28 mouse cellular contexts compared by ENCODE assay signal in the genomic region with DNA sequence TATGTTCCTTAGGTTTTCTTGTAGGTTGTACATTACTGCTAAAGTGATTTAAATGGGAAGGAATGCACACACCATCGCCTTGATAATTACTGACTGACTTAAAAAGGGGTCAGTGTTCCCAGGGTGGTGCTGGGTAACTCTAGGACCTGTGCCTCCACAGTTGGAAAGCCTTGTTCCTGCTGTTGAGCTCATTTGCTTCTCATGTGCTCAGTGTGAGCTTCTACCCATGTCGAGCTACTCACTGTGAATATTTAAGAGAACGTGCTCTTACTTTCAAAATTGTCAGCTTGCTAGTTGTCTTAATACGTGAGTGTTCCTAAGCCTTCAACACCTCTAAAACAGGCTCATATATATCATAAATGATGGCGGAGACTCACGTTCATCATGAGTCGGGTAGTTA.
"Had no signal": no experiment of that assay in that cellular context is flagged by ENCODE, and none has a peak within 500 bp of the region (broad histone marks: within the 10 kb centered on the region; RNA-seq: fewer than 3 reads in every experiment).

No protein-coding gene starts in this region.

- H3K36me3 ChIP-seq: heart, embryonic 15.5 days; liver, embryonic 13.5 days had no signal

- H3K9me3 ChIP-seq: heart, embryonic 13.5 days; heart, embryonic 15.5 days; hindbrain, embryonic 13.5 days; hindbrain, embryonic 15.5 days; kidney, embryonic 15.5 days; limb, embryonic 10.5 days; limb, embryonic 12.5 days; liver, embryonic 13.5 days; liver, embryonic 15.5 days had no signal

- DNase-seq: gastrocnemius, postnatal 14 days; gastrocnemius, postnatal 36 days; heart, adult 11 months; heart, adult 2 months; heart, postnatal 14 days; heart, postnatal 36 days; kidney, adult 11 months; kidney, adult 2 months; kidney, adult 9 months; kidney, postnatal 25 days; kidney, postnatal 4 days; liver; liver, embryonic 13.5 days; liver, postnatal 0 days had no signal

- H3K27me3 ChIP-seq: heart, embryonic 13.5 days; heart, embryonic 15.5 days; hindbrain, embryonic 13.5 days; hindbrain, embryonic 15.5 days; kidney, embryonic 15.5 days; limb, embryonic 12.5 days; liver, embryonic 13.5 days; liver, embryonic 15.5 days had no signal

- ATAC-seq: hindbrain, postnatal 0 days; intestine, embryonic 16.5 days; liver, postnatal 0 days had no signal

- H3K4me3 ChIP-seq: heart, adult 2 months; heart, embryonic 13.5 days; heart, embryonic 15.5 days; hindbrain, embryonic 13.5 days; hindbrain, embryonic 15.5 days; kidney, embryonic 15.5 days; left cerebral cortex, adult 2 months; limb, embryonic 10.5 days; limb, embryonic 12.5 days; liver, embryonic 13.5 days; liver, embryonic 15.5 days had no signal

- H3K4me2 ChIP-seq: heart, embryonic 11.5 days; heart, embryonic 13.5 days; heart, embryonic 15.5 days; hindbrain, embryonic 13.5 days; hindbrain, embryonic 15.5 days; kidney, embryonic 15.5 days; limb, embryonic 12.5 days; liver, embryonic 11.5 days; liver, embryonic 13.5 days; liver, embryonic 15.5 days had no signal

- H3K27ac ChIP-seq: heart, adult 2 months; heart, embryonic 13.5 days; heart, embryonic 15.5 days; hindbrain, embryonic 13.5 days; hindbrain, embryonic 15.5 days; hindbrain, postnatal 0 days; kidney, embryonic 15.5 days; kidney, postnatal 0 days; left cerebral cortex, adult 2 months; limb, embryonic 10.5 days; limb, embryonic 12.5 days; liver, embryonic 13.5 days; liver, embryonic 15.5 days had no signal

- H3K4me1 ChIP-seq: heart, embryonic 13.5 days; heart, embryonic 15.5 days; hindbrain, embryonic 13.5 days; hindbrain, embryonic 15.5 days; kidney, embryonic 15.5 days; limb, embryonic 10.5 days; limb, embryonic 12.5 days; liver, embryonic 15.5 days had no signal

- H3K9ac ChIP-seq: heart, embryonic 13.5 days; heart, embryonic 15.5 days; hindbrain, embryonic 13.5 days; hindbrain, embryonic 15.5 days; kidney, embryonic 15.5 days; limb, embryonic 12.5 days; liver, embryonic 13.5 days; liver, embryonic 15.5 days; liver, postnatal 0 days had no signal
